Mouse (Mus musculus) gastrocnemius, adult 8-10 months (tissue): Measurements from ENCODE around the gene Sec31a. TPM values are rescaled to one million over a fixed set of nuclear protein-coding genes. Genes with fewer than 3 reads are reported as not detected.

Experiments used
- DNase-seq, 2 experiments: peaks; one replicate each; pipeline ENCODE4 v3.0.0; 2022; ENCODE audit warnings: low spot score in 2 of 2
- total RNA-seq, 4 experiments: library from RNA; stranded (reverse); gene quantifications; 2 replicates each; pipeline ENCODE4 v1.2.4; 2022

Sec31a gene
- total RNA-seq, 4 experiments from 2014 or later, result 52.4 to 65.0 (median 56.3) TPM

DNA sequence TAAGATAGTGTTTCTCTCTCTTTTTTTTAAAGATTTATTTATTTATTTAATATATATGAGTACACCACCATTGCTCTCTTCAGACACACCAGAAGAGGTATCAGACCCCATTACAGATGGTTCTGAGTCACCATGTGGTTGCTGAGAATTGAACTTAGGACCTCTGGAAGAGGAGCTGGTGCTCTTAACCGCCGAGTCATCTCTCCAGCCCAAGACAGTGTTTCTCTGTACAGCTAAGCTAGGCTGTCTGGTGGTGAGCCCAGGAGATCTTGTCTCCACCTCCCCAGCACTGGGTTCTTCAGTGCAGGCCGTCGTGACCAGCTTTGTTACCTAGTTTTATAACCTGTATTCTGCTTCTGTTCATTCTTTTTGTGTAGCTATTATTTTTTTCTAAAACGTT, 5.8 kb downstream of the Sec31a start:
- no peak for DNase-seq

DNA sequence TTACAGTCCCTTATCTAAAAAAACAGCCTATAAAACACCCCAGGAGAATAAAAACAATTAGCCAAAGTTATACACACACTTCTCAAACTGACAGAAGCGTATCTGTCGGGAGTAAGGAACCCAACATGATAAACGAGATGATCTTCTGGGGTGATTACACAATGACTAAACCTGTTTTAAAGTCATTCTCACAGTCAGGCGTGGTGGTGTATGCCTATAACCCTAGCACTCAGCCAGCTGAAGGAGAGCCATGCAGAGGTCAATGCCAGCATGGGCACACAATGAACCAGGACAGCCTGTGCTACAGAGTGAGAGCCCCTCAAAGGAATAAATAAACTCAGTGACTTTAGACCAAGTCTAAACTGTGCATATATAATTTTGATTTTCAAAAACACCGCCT, 7.5 kb downstream of the Sec31a start:
- DNase-seq, result no peak

DNA sequence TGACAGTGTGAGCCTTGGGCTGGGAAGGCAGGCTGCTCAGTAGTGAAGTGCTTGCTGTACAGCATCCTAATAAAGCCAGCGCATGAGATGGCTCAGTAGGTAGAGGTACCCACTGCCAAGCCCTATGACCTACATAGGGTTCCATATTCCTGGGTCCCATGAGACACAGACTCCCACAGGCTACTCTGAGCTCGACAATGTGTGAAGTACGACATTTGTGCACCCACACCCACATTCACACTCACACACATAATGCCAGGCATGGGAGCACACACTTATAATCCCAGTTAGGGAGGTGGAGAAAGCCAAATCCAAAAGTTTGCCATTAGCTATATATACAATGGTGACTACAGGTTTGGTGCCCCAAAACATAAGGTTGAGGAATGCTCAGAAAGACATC, 19.3 kb downstream of the Sec31a start:
- DNase-seq, result no peak

DNA sequence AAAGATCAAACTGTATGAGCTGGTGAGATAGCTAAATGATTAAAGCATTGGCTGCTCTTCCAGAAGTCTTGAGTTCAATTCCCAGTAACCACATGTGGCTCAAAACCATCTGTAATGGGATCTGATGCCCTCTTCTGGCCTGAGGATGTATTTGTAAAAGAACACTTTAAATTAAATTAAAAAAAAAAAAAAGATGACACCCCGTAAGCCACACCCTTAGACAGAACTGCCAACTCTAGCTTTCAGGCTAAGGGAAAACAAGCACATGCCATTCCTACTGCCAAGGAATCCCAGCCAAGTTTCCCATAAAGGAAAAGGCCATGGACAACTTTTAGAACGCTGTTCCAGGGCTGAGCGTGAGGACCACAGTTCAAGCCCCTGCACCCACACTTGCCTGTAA, 22.4 kb downstream of the Sec31a start:
- DNase-seq, result no peak

DNA sequence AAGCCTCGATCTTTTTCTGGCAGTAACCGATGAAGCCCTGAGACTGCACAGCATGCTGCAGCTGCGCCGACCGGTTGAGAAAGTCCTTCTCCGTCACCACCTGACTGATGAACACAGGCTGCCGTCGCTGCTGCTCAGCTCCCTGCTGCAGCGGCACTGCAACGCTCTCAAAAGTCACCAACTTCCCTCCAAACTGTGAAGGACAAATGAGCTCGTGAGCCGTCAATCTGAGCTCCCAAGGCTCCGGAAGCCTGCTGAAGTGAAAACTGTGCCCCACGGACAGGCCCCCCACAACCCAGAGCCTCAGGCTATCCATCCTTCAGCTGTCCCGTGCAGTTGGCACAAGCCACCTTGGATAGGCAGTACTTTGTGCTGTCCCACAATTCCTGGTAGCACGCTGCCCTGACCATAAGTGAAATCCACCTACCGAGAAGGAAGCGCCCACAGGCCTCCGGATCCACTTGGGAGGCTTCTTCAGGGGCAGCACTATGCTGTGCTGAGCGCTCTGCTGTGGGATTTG, 23.5 kb downstream of the Sec31a start:
- no peak for DNase-seq

DNA sequence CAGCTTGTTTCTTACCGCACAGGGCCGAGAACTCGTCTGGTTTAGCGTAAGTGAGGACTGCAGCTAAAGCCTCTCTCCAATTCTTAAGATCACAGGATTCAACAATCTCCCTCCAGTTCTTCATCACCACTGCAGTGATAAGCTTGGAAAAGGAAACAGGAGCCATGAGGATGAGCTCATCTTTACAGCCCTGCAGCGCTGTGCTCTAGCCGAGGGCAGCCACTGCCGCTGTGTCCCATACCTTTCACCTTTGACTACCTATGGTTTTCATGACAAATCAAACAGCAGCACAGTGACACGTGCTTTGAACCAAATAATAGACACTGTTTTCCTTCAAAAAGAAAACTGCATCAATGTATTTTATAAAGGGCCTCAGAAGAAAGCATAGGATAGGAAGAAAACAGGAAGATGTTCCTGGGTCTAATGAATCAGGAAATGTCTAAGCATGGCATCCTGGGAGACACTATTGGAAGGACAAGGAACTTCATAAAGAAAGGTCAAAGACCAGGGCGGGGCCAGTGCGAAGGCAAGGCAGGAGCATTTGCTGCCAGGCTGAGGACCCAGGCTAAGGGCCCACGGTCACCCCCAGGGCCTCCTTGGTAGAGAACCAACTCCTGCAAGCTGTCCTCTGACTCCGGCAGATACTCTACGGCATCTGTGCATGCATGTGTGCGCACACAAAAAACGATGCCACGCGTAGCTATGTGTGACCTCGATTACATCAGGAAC, 32.1 kb downstream of the Sec31a start:
- DNase-seq, result no peak

DNA sequence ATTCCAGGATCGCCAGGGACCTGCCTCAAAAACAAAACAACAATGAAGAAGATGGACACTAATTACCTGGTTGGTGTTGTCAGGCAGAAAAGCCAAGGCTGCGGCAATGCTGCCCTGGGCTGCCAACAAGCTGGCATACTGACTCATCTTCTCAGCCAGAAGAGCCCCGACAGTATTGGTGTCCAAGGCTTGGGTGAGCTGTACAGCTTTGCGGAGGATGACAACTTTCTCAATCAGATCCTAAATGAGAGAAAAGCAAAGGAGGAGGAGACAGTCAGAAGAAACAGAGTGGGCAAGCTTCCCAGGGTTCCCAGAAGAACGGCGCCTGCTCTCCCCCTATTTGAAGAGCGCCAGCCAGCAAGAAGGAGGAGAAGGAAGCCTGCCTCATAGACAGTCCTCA, 34.9 kb downstream of the Sec31a start:
- DNase-seq, result no peak

DNA sequence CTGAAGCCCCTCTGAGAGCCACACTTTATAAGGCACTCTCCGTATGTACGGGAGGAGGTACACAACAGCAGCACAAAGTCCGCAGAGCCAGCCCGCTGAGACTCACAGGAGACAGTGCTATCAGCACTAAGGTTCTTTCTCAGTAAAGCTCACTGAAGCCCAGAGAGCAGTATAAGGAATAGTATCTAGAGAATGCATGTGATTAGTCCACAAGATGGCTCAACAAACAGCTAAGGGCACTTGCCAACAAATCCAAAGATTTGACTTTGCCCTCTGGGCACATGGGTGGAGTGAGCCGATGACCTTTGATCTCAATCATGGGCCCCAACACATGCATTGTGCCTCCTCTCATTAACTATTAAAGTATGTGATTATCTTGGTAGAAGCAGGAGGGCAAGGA, 35.8 kb downstream of the Sec31a start:
- no peak for DNase-seq

DNA sequence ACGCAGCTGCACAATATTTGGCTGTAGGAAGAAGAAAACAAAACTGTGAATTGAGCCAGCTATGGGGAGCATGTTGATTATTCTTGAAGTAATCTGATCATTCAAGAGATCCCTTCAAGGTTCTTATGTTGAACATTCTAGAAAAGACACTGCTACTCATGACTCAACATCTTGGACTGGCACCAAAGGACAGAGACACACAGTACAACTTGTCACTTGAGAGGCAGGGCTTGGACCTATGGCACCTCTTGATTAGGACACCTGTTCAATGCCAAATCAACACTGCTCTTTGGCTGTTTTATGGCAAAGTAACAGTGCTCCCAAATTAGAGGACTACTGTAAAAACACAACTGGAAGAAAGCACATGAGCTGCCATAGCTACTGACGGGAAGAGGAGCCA, 37.1 kb downstream of the Sec31a start:
- DNase-seq, result no peak

DNA sequence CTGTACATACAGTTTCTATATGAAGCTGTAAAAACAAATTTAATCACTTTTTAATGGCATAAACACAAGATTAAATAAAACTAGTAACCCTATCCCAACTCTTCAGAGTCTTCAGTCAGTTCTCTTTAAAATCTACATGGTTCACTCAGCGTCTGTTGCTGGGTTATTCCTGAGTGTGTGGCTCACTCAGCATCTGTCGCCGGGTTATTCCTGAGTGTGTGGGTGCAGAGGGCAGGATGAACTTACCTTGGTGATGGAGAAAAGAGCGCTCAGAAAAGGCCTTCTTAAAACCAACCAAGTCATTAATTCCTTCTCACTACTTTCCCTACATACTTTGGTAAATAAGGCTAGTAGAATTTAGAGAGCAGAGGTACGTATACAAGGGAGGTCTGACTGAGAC, 37.8 kb downstream of the Sec31a start:
- DNase-seq, result no peak

DNA sequence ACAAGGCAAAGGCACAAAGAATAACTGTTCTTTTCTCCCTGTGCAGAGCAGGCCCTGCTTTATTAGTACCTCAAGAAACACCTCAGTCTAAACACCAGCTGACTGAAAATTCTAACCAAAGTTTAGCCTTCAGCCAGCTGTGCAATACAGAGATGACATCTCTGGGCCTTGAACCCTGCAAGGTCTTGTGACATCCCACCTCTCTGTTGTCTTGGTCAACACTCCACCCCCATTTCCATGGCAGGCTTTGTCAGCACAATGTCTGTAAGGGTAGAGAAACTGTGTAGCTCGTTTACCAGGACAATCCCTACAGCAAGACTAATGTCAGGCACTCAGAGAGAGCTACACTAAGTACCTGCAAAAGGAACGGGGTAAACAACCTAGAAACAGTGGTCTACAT, 38.7 kb downstream of the Sec31a start:
- DNase-seq, result no peak

DNA sequence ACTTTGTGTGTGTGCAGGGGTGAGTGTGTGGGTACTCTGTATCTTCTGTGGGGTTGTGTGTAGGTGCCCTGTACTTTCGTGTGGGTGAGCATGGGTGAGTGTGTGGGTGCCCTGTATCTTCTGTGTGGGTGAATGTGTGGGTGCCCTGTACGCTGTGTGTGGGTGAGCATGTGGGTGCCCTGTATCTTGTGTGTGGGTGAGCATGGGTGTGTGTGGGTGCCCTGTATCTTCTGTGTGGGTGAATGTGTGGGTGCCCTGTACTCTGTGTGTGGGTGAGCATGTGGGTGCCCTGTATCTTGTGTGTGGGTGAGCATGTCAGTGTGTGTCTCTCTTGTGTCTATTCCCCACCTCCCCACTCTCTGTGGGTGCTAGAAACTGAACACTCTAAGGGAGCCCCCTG, 41.3 kb downstream of the Sec31a start:
- no peak for DNase-seq

DNA sequence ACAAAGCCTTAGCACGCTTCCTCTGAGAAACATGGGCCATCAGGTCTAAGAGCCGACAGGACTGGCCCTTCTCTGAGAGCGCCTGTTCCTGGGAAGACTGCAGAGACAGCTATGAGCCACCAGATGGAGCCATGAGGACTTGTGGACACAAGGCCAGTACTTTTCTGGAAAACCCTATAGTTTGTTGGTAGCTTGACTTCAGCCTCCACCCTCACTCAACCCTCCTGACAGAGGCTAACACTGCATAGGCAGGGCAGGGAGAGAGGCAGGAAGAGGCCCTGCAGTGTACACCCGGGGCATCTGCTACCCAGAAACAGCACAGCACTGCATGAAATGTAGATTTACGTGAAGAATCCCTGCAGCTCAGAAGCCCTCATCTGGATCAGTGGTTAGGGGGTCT, 42.1 kb downstream of the Sec31a start:
- no peak for DNase-seq

DNA sequence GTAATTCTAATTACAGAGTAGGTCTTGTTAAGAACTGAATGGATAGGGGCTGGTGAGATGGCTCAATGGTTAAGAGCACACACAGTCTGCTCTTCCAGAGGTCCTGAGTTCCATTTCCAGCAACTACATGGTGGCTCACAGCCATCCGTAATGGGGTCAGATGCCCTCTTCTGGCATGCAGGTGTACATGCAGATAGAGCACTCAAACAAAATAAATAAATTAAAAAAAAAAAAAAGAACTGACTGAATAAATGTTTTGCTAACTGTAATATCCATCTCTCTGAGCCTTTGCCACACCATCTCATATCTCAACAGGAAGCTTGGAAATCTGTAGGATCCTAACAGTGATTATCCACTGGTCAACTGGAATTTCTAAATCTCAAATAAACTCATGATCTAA, 45.1 kb downstream of the Sec31a start:
- DNase-seq, result no peak

DNA sequence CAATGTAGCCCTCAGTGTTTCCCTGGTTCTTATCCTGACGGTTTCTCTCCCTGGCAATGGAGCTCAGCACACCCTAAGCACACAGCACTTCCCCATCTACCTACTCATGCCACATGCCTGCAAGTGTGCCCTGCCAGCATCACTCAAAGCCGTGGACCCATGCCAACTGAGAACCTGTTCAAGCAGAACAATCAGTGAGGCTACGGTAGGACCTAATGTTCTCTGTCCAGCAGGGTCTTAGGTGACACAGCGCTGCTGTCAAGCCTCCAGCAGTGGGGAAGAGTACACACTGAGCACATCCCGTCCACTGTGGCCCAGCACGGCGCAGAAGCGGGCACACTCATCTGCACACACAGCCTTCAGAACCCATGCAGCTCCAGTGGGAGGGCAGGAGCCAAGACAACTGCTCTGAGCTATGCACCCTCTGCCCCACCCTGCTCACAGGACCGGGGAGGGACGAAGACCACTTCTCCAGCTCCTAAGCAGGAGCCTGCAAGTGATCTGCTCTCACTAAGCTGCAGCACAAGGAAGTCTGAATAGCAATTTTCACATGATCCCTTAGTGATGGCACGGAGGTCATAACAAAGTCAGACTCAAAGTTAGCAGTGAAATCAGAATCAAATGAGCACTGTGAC, 46.1 kb downstream of the Sec31a start:
- DNase-seq, result no peak

DNA sequence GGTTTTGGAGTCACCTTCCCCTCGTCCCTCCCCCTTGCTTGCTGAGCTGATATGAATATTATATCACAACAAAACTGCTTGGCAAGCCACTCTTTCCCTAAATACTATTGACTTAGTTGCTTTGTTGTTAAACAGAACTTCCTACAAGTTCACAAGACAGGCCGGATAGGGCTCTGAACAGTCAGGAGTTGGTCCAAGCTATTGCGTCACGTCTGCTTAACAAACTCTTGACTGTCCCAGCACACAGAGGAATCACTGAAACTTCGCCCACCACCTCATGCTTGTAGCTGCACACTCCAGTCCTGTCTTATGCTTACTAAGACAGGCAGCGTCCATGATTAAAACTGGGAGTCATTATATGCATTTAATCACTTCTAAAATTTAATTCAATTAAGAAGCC, 46.9 kb downstream of the Sec31a start:
- no peak for DNase-seq

DNA sequence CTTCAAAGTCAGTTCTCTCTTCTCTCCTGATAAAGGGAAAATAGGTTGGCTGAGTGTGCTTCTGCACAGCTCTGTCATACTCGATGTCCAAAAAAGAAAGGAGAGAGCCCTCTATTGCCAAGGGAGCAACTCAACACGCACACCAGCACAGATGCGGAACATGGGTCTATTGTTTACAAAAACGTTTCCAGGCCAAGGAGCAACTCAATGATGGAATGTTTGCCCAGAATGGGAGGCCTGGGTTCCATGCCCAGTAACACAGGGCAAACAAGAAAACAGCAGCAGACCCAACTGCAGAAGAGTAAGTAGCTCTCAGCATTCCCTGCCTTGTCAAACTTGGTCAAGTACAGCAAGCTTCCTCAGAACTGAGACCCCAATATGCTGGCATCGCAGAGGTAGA, 47.5 kb downstream of the Sec31a start:
- no peak for DNase-seq

DNA sequence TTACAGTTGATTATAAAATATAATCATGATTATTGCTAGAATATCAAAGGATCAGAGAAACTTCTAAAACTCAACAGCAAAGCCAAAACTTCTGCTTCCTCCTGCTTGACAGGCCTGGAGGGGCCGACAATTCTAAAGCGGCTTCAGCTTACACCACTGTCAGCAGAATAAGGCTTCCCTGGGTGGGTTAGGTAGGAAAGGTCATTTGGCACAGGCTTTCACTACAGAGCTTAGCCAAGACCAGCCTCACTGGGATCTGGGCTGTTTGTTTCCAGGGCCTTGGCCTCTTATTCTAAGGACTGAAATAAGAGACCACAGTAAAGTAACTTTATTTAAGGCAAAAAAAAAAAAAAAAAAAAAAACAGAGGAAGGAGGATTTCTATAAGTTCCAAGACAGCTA, 49.0 kb downstream of the Sec31a start:
- no peak for DNase-seq

DNA sequence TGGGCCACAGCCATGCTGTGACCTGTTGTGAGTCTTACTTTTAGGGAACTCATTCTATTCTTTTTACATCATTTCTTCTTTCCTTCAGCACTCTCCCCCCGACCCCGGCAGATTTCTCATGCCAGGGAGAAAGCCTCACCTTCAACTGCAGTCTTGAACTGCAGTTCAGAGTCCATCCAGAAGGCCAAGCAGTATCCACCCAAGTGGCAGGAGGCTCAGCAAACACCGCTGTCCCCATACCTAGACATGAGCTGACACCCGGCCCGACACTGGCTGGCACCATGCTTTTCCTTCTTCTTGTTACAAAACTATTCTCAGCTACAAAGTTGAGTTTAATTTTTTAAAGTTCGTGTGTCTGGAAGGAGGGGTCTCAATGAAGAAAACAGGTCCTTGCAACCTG, 55.7 kb downstream of the Sec31a start:
- no peak for DNase-seq

DNA sequence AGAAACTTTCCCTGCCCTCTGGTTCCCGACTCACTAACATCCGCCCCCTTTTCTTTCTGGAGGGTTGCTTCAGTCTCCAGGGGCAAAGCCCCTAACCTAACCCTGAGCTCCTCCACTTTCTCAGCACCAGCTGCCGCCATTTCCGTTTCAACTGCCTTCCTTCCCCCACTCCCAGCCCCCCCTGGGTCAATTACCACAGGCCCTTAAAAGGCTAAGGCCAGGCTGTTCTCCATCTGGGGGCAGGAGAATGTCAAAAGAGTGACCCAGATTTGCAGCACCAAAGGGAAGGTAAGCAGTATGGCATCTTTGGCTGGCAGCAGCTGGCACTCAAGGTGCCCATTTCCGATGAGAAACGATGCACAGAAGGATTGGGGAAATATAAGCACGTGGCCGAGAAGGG, 57.7 kb downstream of the Sec31a start:
- DNase-seq, result no peak

DNA sequence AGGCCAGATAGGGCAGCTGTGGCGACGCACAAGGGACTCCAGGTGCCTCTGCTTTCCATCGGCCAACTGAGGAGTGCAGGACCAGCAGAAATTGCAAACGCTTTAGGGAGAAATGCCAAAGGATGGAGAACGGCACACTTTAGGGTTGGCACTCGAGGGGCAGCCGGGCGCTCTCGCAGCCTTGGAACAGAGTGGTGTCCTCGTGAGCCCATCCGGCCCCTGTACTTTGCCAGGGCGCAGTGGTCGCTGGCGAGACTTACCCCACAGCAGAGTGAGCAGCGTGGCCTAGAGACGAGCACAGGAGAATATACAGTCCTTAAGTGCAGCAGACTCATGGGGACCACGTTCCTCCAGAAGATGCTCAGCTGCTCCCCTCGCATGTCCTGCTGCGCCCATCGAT, 61.4 kb downstream of the Sec31a start:
- no peak for DNase-seq

DNA sequence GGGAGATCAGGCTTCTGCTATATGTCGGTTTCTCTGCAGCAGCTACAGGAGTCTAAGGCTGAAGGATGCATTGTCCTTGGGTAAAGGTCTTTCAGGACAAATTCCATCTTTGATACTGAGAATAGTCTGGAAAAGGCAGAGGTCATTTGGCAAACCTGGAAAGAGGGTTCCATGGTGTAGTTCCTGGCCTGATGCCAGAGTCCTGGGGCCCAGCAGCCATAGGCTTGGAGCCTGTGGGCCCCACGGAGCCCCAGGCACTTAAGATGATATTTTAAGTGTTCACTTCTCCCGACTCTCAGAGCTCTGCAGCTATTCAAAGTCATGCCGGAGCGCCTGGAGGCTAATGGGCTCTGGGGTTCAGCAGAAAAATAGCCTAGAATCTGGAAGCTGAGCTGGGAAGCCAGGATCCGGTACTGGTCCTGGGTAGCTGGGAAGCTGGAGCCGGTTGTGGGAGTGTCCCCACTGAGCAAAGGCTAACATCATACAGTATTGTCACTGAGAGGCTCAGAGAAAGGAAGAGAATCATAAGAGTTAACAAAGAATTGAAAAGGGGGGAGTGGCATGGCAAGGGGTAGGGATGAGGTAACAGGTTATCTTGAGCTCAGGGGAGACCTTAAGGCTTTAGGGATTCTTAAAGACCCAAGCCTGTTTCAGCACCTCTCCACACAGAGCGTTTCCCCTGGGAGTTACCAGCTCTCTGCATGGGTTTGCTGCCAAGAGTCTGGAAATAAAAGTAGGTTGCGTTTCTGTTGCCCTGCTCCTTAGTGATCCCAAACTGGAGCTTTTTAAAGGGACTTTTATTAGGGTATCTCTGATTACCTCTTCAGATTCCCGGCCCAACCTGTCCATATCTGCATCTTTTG, 62.8 kb downstream of the Sec31a start:
- no peak for DNase-seq
